Mouse (Mus musculus) forebrain, embryonic 15.5 days (tissue): Measurements from ENCODE around the gene Gm49630. TPM values are rescaled to one million over a fixed set of nuclear protein-coding genes. Genes with fewer than 3 reads are reported as not detected.
"Not testable (repeated sequence)": the region's sequence is repeated elsewhere in the genome, so short reads cannot be mapped to it uniquely, and the experiment has no call there.

ENCODE experiments used
- ATAC-seq: fragments of 200-750 bp; cut with Nextera tagmentation; replicated peaks from 2 replicates; pipeline ENCODE4 v1.8.0; 2017; ENCODE audit warnings: mild to moderate bottlenecking, moderate TSS enrichment, moderate library complexity
- H3K27ac ChIP-seq: fragments of 300-500 bp; sonication (generic); replicated peaks from 2 replicates; pipeline ENCODE4 v1.5.1; 2015; ENCODE audit warnings: mild to moderate bottlenecking, inconsistent platforms
- H3K27me3 ChIP-seq: fragments of 300-500 bp; sonication (generic); 2 replicates; pipeline ENCODE4 v1.6.1; 2015; ENCODE audit warnings: inconsistent platforms
- H3K36me3 ChIP-seq: fragments of 300-500 bp; sonication (generic); 2 replicates; pipeline ENCODE4 v1.6.1; 2015; ENCODE audit warnings: mild to moderate bottlenecking, inconsistent platforms
- H3K4me1 ChIP-seq: fragments of 300-500 bp; sonication (generic); 2 replicates; pipeline ENCODE4 v1.6.1; 2015; ENCODE audit warnings: inconsistent platforms
- H3K4me2 ChIP-seq: fragments of 300-500 bp; sonication (generic); replicated peaks from 2 replicates; pipeline ENCODE4 v1.6.1; 2015; ENCODE audit warnings: mild to moderate bottlenecking, inconsistent platforms
- H3K4me3 ChIP-seq: fragments of 300-500 bp; sonication (generic); 2 replicates; pipeline ENCODE4 v1.5.1; 2015; ENCODE audit warnings: mild to moderate bottlenecking, inconsistent platforms
- H3K9ac ChIP-seq: fragments of 300-500 bp; sonication (generic); replicated peaks from 2 replicates; pipeline ENCODE4 v1.6.1; 2015; ENCODE audit warnings: mild to moderate bottlenecking, inconsistent platforms
- H3K9me3 ChIP-seq: fragments of 300-500 bp; sonication (generic); 2 replicates; pipeline ENCODE4 v1.6.1; 2016; ENCODE audit warnings: inconsistent platforms
- WGBS: fragments of 180-500 bp; shearing (Covaris S2); methylation state at CpG from one replicate; pipeline ENCODE4 v1.1.7; 2015; ENCODE audit warnings: mixed read lengths; 5-methylcytosine and 5-hydroxymethylcytosine counted together
- polyA plus RNA-seq: library from polyadenylated mRNA; unstranded; fragments of >200 nt; fragmentation: Nextera tagmentation; extraction: Ambion mirVana; gene quantifications from 2 replicates; pipeline ENCODE4 v1.2.1, GENCODE M21; 2015

The Gm49630 gene
- polyA plus RNA-seq, 1 experiment from 2014 or later, result not detected

DNA sequence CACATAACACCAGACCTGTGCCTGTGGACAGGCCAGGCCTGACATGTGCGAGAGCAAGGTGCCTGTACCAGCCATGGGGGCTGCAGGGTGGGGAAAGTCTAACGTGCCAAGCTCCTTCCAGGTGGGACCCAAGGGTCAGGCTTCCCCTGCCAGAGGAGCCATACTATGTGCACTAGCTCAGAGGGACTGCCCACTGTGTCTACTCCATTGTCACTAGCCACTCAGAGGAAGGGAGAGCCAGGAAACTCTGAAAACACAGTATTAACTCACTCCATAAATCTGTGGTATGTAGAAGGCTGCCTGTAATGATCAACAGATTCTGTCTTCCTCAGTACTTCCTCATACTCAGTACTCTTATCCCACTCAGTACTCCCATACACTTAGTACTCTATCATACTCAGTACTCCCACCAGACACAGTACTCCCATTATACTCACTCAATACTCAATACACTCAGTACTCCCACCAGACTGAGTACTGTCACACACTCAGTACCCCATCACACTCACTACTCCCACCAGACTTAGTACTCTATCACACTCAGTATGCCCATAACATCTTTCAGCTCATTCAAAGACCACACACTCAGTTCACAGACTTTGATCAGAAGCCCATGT is 16.7 kb upstream of the Gm49630 start:
- no CpG with 5 or more reads among the region's 2 CpGs for WGBS
- not testable (repeated sequence) for H3K27me3 ChIP-seq, H3K4me3 ChIP-seq, H3K9ac ChIP-seq, H3K27ac ChIP-seq, H3K4me1 ChIP-seq, H3K4me2 ChIP-seq, H3K36me3 ChIP-seq, H3K9me3 ChIP-seq, ATAC-seq

- H3K27ac ChIP-seq, H3K4me1 ChIP-seq, H3K9me3 ChIP-seq, H3K27me3 ChIP-seq, H3K4me2 ChIP-seq, H3K36me3 ChIP-seq, H3K9ac ChIP-seq, ATAC-seq, H3K4me3 ChIP-seq: not testable (repeated sequence)
- WGBS, result 59% methylated on average over 8 of the region's 8 CpGs
Observed at GRCm38 (mm10) chr17:7386016-7386415, 14.2 kb upstream of the Gm49630 start.

GRCm38 (mm10) chr17:7385364-7385763 is 13.6 kb upstream of the Gm49630 start, which contains the start of gene Unc93a2:
Unc93a2 (minus strand) TSS chr17:7385464.
- not testable (repeated sequence) for H3K9me3 ChIP-seq, H3K4me3 ChIP-seq, H3K27ac ChIP-seq, H3K4me1 ChIP-seq, H3K4me2 ChIP-seq, H3K9ac ChIP-seq, ATAC-seq, H3K36me3 ChIP-seq, H3K27me3 ChIP-seq
- 76% methylated on average over 3 of the region's 3 CpGs for WGBS

GRCm38 (mm10) chr17:7383167-7384143 is 11.7 kb upstream of the Gm49630 start:
- H3K4me2 ChIP-seq, H3K36me3 ChIP-seq, H3K27me3 ChIP-seq, H3K9me3 ChIP-seq, H3K9ac ChIP-seq, ATAC-seq, H3K4me3 ChIP-seq, H3K4me1 ChIP-seq, H3K27ac ChIP-seq: not testable (repeated sequence)
- WGBS, result 87% methylated on average over 12 of the region's 13 CpGs

DNA sequence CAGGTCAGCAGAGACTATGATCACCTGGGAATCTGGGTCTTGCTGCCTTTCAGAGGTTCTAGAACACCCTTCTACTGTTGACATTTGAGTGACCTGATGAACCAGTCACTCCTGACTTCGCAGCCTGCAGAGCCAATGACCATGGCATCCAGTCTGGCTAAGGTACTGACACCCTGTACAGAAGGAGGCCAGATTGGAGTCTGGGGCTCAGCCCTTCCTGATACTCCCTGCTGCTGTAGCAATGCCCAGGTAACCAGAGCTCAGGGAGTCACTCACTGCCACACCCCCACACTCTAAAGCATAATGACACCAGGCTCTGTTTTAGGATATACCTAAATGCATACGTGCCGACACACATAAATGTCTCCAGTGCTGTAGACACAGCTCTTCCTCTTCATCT is 10.9 kb upstream of the Gm49630 start:
- H3K27me3 ChIP-seq, H3K9me3 ChIP-seq, H3K27ac ChIP-seq, H3K4me3 ChIP-seq, H3K4me1 ChIP-seq, ATAC-seq, H3K36me3 ChIP-seq, H3K4me2 ChIP-seq, H3K9ac ChIP-seq: not testable (repeated sequence)
- 90% methylated on average over 1 of the region's 3 CpGs for WGBS

- not testable (repeated sequence) for H3K4me2 ChIP-seq, H3K27me3 ChIP-seq, H3K9ac ChIP-seq, H3K4me3 ChIP-seq, ATAC-seq, H3K27ac ChIP-seq, H3K36me3 ChIP-seq, H3K4me1 ChIP-seq, H3K9me3 ChIP-seq
- WGBS, result 36% methylated on average over 3 of the region's 3 CpGs
Observed at GRCm38 (mm10) chr17:7377907-7378306, 6.1 kb upstream of the Gm49630 start.

- H3K9ac ChIP-seq, H3K4me3 ChIP-seq, ATAC-seq, H3K4me1 ChIP-seq, H3K4me2 ChIP-seq, H3K27ac ChIP-seq, H3K27me3 ChIP-seq, H3K36me3 ChIP-seq, H3K9me3 ChIP-seq: not testable (repeated sequence)
- 75% methylated on average over 1 of the region's 3 CpGs for WGBS
Observed at GRCm38 (mm10) chr17:7376951-7377700, 5.3 kb upstream of the Gm49630 start.

DNA sequence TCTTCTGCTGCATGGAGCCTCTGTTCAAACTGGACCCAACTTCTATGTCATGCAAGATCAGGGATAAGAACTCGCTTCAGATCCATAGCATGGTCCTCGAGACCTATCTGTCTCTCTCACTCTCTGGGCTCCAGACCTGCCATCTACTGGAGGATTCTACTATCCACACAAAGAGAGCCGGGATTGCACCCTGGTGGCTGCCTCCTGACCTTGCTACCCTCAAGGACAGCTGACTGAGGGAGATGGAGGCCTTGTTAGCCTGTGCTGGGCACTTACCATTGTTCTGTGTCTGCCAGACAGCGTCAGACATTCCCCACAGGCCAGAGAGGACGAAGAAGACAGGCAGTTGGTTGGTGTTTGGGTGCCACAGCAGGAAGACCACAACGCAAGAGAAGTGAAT is 2.4 kb downstream of the Gm49630 start:
- H3K27ac ChIP-seq, H3K9me3 ChIP-seq, H3K4me1 ChIP-seq, H3K4me3 ChIP-seq, H3K27me3 ChIP-seq, ATAC-seq, H3K36me3 ChIP-seq, H3K9ac ChIP-seq, H3K4me2 ChIP-seq: not testable (repeated sequence)
- 79% methylated on average over 6 of the region's 6 CpGs for WGBS

DNA sequence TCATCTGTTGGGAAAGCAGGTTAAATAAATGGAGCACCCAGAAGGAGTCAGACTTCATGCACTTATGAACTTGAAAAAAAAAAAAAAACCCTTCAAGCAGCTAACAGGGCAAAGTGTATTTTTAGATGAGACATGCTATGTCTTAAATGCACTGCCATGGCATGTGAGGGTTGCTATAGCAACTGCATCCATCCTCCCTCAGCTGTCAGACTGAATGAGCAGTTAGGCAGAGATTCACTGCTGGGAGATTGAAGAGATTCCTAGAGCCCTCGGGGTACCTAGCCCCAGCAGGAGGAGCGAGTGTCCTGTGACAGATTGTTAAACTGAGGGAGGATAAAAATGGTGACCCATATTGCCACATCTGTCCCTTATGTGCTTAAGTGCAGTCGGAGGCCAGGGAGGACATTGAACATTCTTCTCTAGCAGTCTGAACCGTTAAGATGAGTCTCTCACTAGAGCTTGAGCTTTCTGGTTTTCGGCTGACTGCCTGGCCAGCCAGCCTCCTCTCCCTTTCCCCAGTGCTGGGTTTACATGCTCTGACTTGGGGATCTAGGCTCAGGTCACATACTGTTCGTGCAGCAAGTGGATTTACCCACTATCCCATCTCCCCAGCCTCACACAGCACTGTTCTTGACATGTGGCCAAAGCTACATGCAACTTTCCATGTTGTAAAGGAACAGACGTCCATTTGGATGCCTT is 5.0 kb downstream of the Gm49630 start:
- 44% methylated on average over 5 of the region's 7 CpGs for WGBS
- peak overlapping the region; percentile 72 for H3K27ac ChIP-seq

DNA sequence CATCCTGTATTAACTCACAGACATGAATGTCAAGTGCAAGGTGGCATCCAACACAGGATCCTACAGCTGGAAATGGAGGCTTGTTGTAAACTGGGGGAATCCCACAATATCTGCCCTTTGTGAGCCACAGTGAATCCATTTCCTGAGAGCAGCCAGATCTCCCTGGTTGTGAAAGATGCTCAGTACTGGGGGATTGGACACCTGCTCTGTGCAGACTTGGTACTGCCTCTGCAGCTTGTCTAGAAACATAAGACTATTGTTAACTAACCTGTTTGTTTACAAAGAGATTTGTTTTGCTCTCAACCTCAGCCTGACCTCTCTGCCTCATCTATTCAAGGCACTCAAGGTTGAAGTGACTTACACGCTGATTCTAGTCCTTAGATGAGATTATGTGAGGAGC is 5.5 kb downstream of the Gm49630 start:
- ATAC-seq, result 0 out of 2 replicates have a peak, but pooled peaks have one; percentile 24
- H3K27ac ChIP-seq, result peak overlapping the region; percentile 72
- H3K27me3 ChIP-seq, result not testable (repeated sequence)

More for the DNA sequence above, 5.0 kb downstream of the Gm49630 start:
- H3K4me2 ChIP-seq, H3K27me3 ChIP-seq, H3K4me1 ChIP-seq, H3K9ac ChIP-seq, H3K36me3 ChIP-seq, H3K4me3 ChIP-seq, H3K9me3 ChIP-seq: not testable (repeated sequence)
- ATAC-seq, result peak; percentile 89

DNA sequence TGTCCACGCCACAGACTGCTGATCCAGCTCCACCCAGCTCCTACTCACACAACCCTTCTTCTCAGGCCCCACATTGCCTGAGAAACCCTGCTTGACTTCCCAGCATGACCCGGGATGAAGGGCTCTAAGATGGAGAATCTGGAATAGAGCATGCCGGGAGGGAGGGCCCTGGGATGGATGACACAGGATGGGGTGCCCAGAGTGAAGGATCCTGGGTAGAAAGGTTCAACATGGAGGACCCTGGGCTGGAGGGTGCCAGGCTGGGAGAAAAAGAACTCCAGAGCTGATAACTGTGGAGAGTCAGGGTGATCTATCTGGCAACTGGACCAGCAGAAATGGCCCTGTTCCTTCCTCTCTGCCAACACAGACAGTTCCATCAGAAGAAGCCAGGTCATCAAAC is 6.2 kb downstream of the Gm49630 start:
- peak overlapping the region; percentile 72 for H3K27ac ChIP-seq
- not testable (repeated sequence) for H3K36me3 ChIP-seq, H3K4me2 ChIP-seq, H3K4me1 ChIP-seq, H3K27me3 ChIP-seq, H3K9ac ChIP-seq, ATAC-seq, H3K9me3 ChIP-seq, H3K4me3 ChIP-seq
- 100% methylated on average over 1 of the region's 3 CpGs for WGBS

More for the DNA sequence above, 5.5 kb downstream of the Gm49630 start:
- H3K4me3 ChIP-seq, H3K4me1 ChIP-seq, H3K9ac ChIP-seq, H3K36me3 ChIP-seq, H3K4me2 ChIP-seq, H3K9me3 ChIP-seq: not testable (repeated sequence)
- WGBS, result 11% methylated on average over 1 of the region's 1 CpGs
